Mouse (Mus musculus): ENCODE measurements around the gene Lrrc4. TPM values are rescaled to one million over a fixed set of nuclear protein-coding genes. Genes with fewer than 3 reads are reported as not detected.

The Lrrc4 gene
- polyA plus RNA-seq, 1 experiment from 2014 or later, result 4.7 TPM

- Histone ChIP-seq H3K4me3 (ENCODE audit: low read depth, low read length) (no peak overlapping the region), H3K36me3 (ENCODE audit: control insufficient read depth, insufficient read depth, low read length) (no peaks in the 10 kb centered on the region), H3K9me3 (ENCODE audit: control insufficient read depth, low read length) (no peaks in the 10 kb centered on the region), H3K27me3 (ENCODE audit: control insufficient read depth, insufficient read depth, low read length) (no peaks in the 10 kb centered on the region), H3K9ac (ENCODE audit: low read depth, low read length) (no peak overlapping the region), H3K4me2 (replicated peaks; ENCODE audit: low read depth, low read length) (no peak overlapping the region), H3K4me1 (replicated peaks; ENCODE audit: control insufficient read depth, insufficient read depth, low read length) (peaks cover 2% of the 10 kb centered on the region; the same call in 1 of the 2 replicates), H3K27ac (ENCODE audit: low read depth, low read length) (no peak overlapping the region)
- ATAC-seq (ENCODE audit: low FRiP score) (0 out of 2 replicates have a peak, but pooled peaks have one; percentile 26), DNase-seq (ENCODE audit: low spot score) (no peak)
- WGBS, result 34% methylated on average over 3 of the region's 3 CpGs
Measured at GRCm38 (mm10) chr6:28761728-28762127, 69.8 kb downstream of the Lrrc4 start.

- H3K9ac ChIP-seq (ENCODE audit: low read depth, low read length), result no peak overlapping the region
- no peaks in the 10 kb centered on the region for H3K27me3 ChIP-seq (ENCODE audit: control insufficient read depth, insufficient read depth, low read length)
- WGBS, result 84% methylated on average over 4 of the region's 4 CpGs
- H3K36me3 ChIP-seq (ENCODE audit: control insufficient read depth, insufficient read depth, low read length), result no peaks in the 10 kb centered on the region
- peaks cover 2% of the 10 kb centered on the region; the same call in 1 of the 2 replicates for H3K4me1 ChIP-seq (replicated peaks; ENCODE audit: control insufficient read depth, insufficient read depth, low read length)
- no peak overlapping the region for H3K4me2 ChIP-seq (replicated peaks; ENCODE audit: low read depth, low read length)
- H3K27ac ChIP-seq (ENCODE audit: low read depth, low read length), result no peak overlapping the region
- DNase-seq (ENCODE audit: low spot score), result no peak
- ATAC-seq (ENCODE audit: low FRiP score), result no peak
- H3K9me3 ChIP-seq (ENCODE audit: control insufficient read depth, low read length), result no peaks in the 10 kb centered on the region
- no peak overlapping the region for H3K4me3 ChIP-seq (ENCODE audit: low read depth, low read length)
Measured at GRCm38 (mm10) chr6:28758293-28758692, 73.3 kb downstream of the Lrrc4 start.

- DNase-seq (ENCODE audit: low spot score), result peak; percentile 57
- peak; percentile 82 for ATAC-seq (ENCODE audit: low FRiP score)
- H3K9me3 ChIP-seq (ENCODE audit: control insufficient read depth, low read length), result no peaks in the 10 kb centered on the region
- no peaks in the 10 kb centered on the region for H3K27me3 ChIP-seq (ENCODE audit: control insufficient read depth, insufficient read depth, low read length)
- H3K27ac ChIP-seq (ENCODE audit: low read depth, low read length), result peak overlapping the region; percentile 49
- 0 out of 2 replicates have a peak, but pooled peaks cover 2% of the 10 kb centered on the region for H3K4me1 ChIP-seq (replicated peaks; ENCODE audit: control insufficient read depth, insufficient read depth, low read length)
- WGBS, result 49% methylated on average over 10 of the region's 10 CpGs
- H3K36me3 ChIP-seq (ENCODE audit: control insufficient read depth, insufficient read depth, low read length), result no peaks in the 10 kb centered on the region
- H3K4me3 ChIP-seq (ENCODE audit: low read depth, low read length), result no peak overlapping the region
- no peak overlapping the region for H3K4me2 ChIP-seq (replicated peaks; ENCODE audit: low read depth, low read length)
- no peak overlapping the region for H3K9ac ChIP-seq (ENCODE audit: low read depth, low read length)
Measured at GRCm38 (mm10) chr6:28756306-28757018, 75.1 kb downstream of the Lrrc4 start.

- Histone ChIP-seq H3K9ac (ENCODE audit: low read depth, low read length) (no peak overlapping the region), H3K4me2 (replicated peaks; ENCODE audit: low read depth, low read length) (no peak overlapping the region), H3K4me3 (ENCODE audit: low read depth, low read length) (no peak overlapping the region), H3K27ac (ENCODE audit: low read depth, low read length) (no peak overlapping the region), H3K9me3 (ENCODE audit: control insufficient read depth, low read length) (no peaks in the 10 kb centered on the region), H3K27me3 (ENCODE audit: control insufficient read depth, insufficient read depth, low read length) (no peaks in the 10 kb centered on the region), H3K4me1 (replicated peaks; ENCODE audit: control insufficient read depth, insufficient read depth, low read length) (0 out of 2 replicates have a peak, but pooled peaks cover 2% of the 10 kb centered on the region), H3K36me3 (ENCODE audit: control insufficient read depth, insufficient read depth, low read length) (no peaks in the 10 kb centered on the region)
- ATAC-seq (ENCODE audit: low FRiP score) (no peak), DNase-seq (ENCODE audit: low spot score) (no peak)
- WGBS, result 91% methylated on average over 6 of the region's 6 CpGs
Measured at GRCm38 (mm10) chr6:28754127-28754898, 77.2 kb downstream of the Lrrc4 start.

- no peak overlapping the region for H3K9ac ChIP-seq (ENCODE audit: low read depth, low read length)
- no peak overlapping the region for H3K4me3 ChIP-seq (ENCODE audit: low read depth, low read length)
- H3K9me3 ChIP-seq (ENCODE audit: control insufficient read depth, low read length), result no peaks in the 10 kb centered on the region
- no peak overlapping the region for H3K27ac ChIP-seq (ENCODE audit: low read depth, low read length)
- ATAC-seq (ENCODE audit: low FRiP score) (no peak), DNase-seq (ENCODE audit: low spot score) (no peak)
- no peaks in the 10 kb centered on the region for H3K27me3 ChIP-seq (ENCODE audit: control insufficient read depth, insufficient read depth, low read length)
- H3K4me1 ChIP-seq (replicated peaks; ENCODE audit: control insufficient read depth, insufficient read depth, low read length), result 0 out of 2 replicates have a peak, but pooled peaks cover 2% of the 10 kb centered on the region
- WGBS, result 88% methylated on average over 5 of the region's 5 CpGs
- H3K4me2 ChIP-seq (replicated peaks; ENCODE audit: low read depth, low read length), result no peak overlapping the region
- no peaks in the 10 kb centered on the region for H3K36me3 ChIP-seq (ENCODE audit: control insufficient read depth, insufficient read depth, low read length)
Measured at GRCm38 (mm10) chr6:28753681-28754080, 77.9 kb downstream of the Lrrc4 start.

GRCm38 (mm10) chr6:28753217-28753616, 78.3 kb downstream of the Lrrc4 start:
- DNase-seq (ENCODE audit: low spot score), result no peak
- H3K4me3 ChIP-seq (ENCODE audit: low read depth, low read length), result no peak overlapping the region
- H3K4me2 ChIP-seq (replicated peaks; ENCODE audit: low read depth, low read length), result no peak overlapping the region
- no peaks in the 10 kb centered on the region for H3K27me3 ChIP-seq (ENCODE audit: control insufficient read depth, insufficient read depth, low read length)
- no peak overlapping the region for H3K9ac ChIP-seq (ENCODE audit: low read depth, low read length)
- H3K27ac ChIP-seq (ENCODE audit: low read depth, low read length), result no peak overlapping the region
- H3K4me1 ChIP-seq (replicated peaks; ENCODE audit: control insufficient read depth, insufficient read depth, low read length), result 0 out of 2 replicates have a peak, but pooled peaks cover 2% of the 10 kb centered on the region
- no peak for ATAC-seq (ENCODE audit: low FRiP score)
- H3K36me3 ChIP-seq (ENCODE audit: control insufficient read depth, insufficient read depth, low read length), result no peaks in the 10 kb centered on the region
- WGBS, result 97% methylated on average over 5 of the region's 5 CpGs
- H3K9me3 ChIP-seq (ENCODE audit: control insufficient read depth, low read length), result no peaks in the 10 kb centered on the region

- Histone ChIP-seq H3K9me3 (ENCODE audit: control insufficient read depth, low read length) (no peaks in the 10 kb centered on the region), H3K4me3 (ENCODE audit: low read depth, low read length) (no peak overlapping the region), H3K27ac (ENCODE audit: low read depth, low read length) (no peak overlapping the region), H3K4me2 (replicated peaks; ENCODE audit: low read depth, low read length) (no peak overlapping the region), H3K36me3 (ENCODE audit: control insufficient read depth, insufficient read depth, low read length) (no peaks in the 10 kb centered on the region), H3K9ac (ENCODE audit: low read depth, low read length) (no peak overlapping the region), H3K4me1 (replicated peaks; ENCODE audit: control insufficient read depth, insufficient read depth, low read length) (no peaks in the 10 kb centered on the region), H3K27me3 (ENCODE audit: control insufficient read depth, insufficient read depth, low read length) (no peaks in the 10 kb centered on the region)
- WGBS, result 88% methylated on average over 3 of the region's 3 CpGs
- DNase-seq (ENCODE audit: low spot score) (no peak), ATAC-seq (ENCODE audit: low FRiP score) (no peak)
Measured at GRCm38 (mm10) chr6:28751186-28751585, 80.4 kb downstream of the Lrrc4 start.

GRCm38 (mm10) chr6:28749224-28749623, 82.3 kb downstream of the Lrrc4 start:
- WGBS, result 74% methylated on average over 3 of the region's 3 CpGs
- no peaks in the 10 kb centered on the region for H3K9me3 ChIP-seq (ENCODE audit: control insufficient read depth, low read length)
- H3K27ac ChIP-seq (ENCODE audit: low read depth, low read length), result no peak overlapping the region
- no peak overlapping the region for H3K4me2 ChIP-seq (replicated peaks; ENCODE audit: low read depth, low read length)
- H3K4me1 ChIP-seq (replicated peaks; ENCODE audit: control insufficient read depth, insufficient read depth, low read length), result no peaks in the 10 kb centered on the region
- no peaks in the 10 kb centered on the region for H3K27me3 ChIP-seq (ENCODE audit: control insufficient read depth, insufficient read depth, low read length)
- ATAC-seq (ENCODE audit: low FRiP score) (no peak), DNase-seq (ENCODE audit: low spot score) (no peak)
- no peak overlapping the region for H3K4me3 ChIP-seq (ENCODE audit: low read depth, low read length)
- no peak overlapping the region for H3K9ac ChIP-seq (ENCODE audit: low read depth, low read length)
- no peaks in the 10 kb centered on the region for H3K36me3 ChIP-seq (ENCODE audit: control insufficient read depth, insufficient read depth, low read length)

Measured in hindbrain, embryonic 11.5 days (tissue).